Mouse (Mus musculus) gonadal fat pad, adult 2 months (tissue): Measurements from ENCODE around the gene Ttc39b. TPM values are rescaled to one million over a fixed set of nuclear protein-coding genes. Genes with fewer than 3 reads are reported as not detected.

Source experiments
- DNase-seq: peaks from one replicate; pipeline ENCODE4 v3.0.0-alpha.2; 2012; ENCODE audit warnings: low read depth
- polyA plus RNA-seq: library from polyadenylated mRNA; depleted of rRNA; stranded (reverse); fragments of >200 nt; gene quantifications from 2 replicates; pipeline ENCODE4 v1.2.3, GENCODE M21; 2012; rRNA removed

Gene Ttc39b
- polyA plus RNA-seq, result 3.2 and 3.5 TPM in 2 replicates

GRCm38 (mm10) chr4:83323910-83324684 is at the start of gene Ttc39b:
TSS of gene Ttc39b (minus strand) at chr4:83324255.
- DNase-seq, result no peak

- DNase-seq, result no peak
These were observed 49.3 kb upstream of the Ttc39b start for GRCm38 (mm10) chr4:83373381-83373780.

- no peak for DNase-seq
These were observed 33.7 kb upstream of the Ttc39b start for GRCm38 (mm10) chr4:83357738-83358137.

- DNase-seq, result no peak
These were observed 30.7 kb upstream of the Ttc39b start for GRCm38 (mm10) chr4:83354786-83355185.

GRCm38 (mm10) chr4:83353949-83354348 is 29.9 kb upstream of the Ttc39b start:
- no peak for DNase-seq

GRCm38 (mm10) chr4:83353276-83353675 is 29.2 kb upstream of the Ttc39b start:
- DNase-seq, result no peak

- DNase-seq, result no peak
These were observed 26.7 kb upstream of the Ttc39b start for GRCm38 (mm10) chr4:83350719-83351118.

- DNase-seq, result no peak
These were observed 24.9 kb upstream of the Ttc39b start for GRCm38 (mm10) chr4:83348970-83349369.

- DNase-seq, result no peak
These were observed 19.8 kb upstream of the Ttc39b start for GRCm38 (mm10) chr4:83343895-83344294.

GRCm38 (mm10) chr4:83343146-83343823 is 19.2 kb upstream of the Ttc39b start:
- no peak for DNase-seq

- no peak for DNase-seq
These were observed 18.4 kb upstream of the Ttc39b start for GRCm38 (mm10) chr4:83342268-83342970.

- DNase-seq, result no peak
These were observed 15.3 kb upstream of the Ttc39b start for GRCm38 (mm10) chr4:83339393-83339792.

- DNase-seq, result no peak
These were observed 13.7 kb upstream of the Ttc39b start for GRCm38 (mm10) chr4:83337717-83338116.

- DNase-seq, result no peak
These were observed 6.3 kb upstream of the Ttc39b start for GRCm38 (mm10) chr4:83330369-83330768.

GRCm38 (mm10) chr4:83329615-83330014 is 5.6 kb upstream of the Ttc39b start:
- DNase-seq, result no peak

GRCm38 (mm10) chr4:83328026-83328945 is 4.2 kb upstream of the Ttc39b start:
- no peak for DNase-seq

- DNase-seq, result no peak
These were observed 3.5 kb upstream of the Ttc39b start for GRCm38 (mm10) chr4:83327526-83327925.

- DNase-seq, result no peak
These were observed 1.3 kb upstream of the Ttc39b start for GRCm38 (mm10) chr4:83325366-83325765.

- no peak for DNase-seq
These were observed 703 bp downstream of the Ttc39b start for GRCm38 (mm10) chr4:83323201-83323903.

- DNase-seq, result no peak
These were observed 4.3 kb downstream of the Ttc39b start for GRCm38 (mm10) chr4:83319736-83320135.

- no peak for DNase-seq
These were observed 5.3 kb downstream of the Ttc39b start for GRCm38 (mm10) chr4:83318758-83319157.
